Mouse (Mus musculus): Measurements from ENCODE around the gene Gcnt2. TPM values are rescaled to one million over a fixed set of nuclear protein-coding genes. Genes with fewer than 3 reads are reported as not detected.
"Not testable (repeated sequence)": the region's sequence is repeated elsewhere in the genome, so short reads cannot be mapped to it uniquely, and the experiment has no call there.

Gcnt2 gene
- polyA plus RNA-seq, 1 experiment, result 18.2 TPM

GRCm38 (mm10) chr13:40877589-40877988 is 18.0 kb downstream of the Gcnt2 start:
- Histone ChIP-seq H3K4me1 (ENCODE audit: control insufficient read depth, insufficient read depth, low read length) (peaks cover 2% of the 10 kb centered on the region; the same call in 1 of the 2 replicates), H3K27ac (ENCODE audit: control insufficient read depth, insufficient read depth, low read depth, low read length, poor library complexity) (no peak overlapping the region), H3K4me3 (replicated peaks; ENCODE audit: control insufficient read depth, low read depth, low read length) (no peak overlapping the region)
- no peak for TF ChIP-seq CTCF (IDR thresholded peaks at IDR 0.05; ENCODE audit: control insufficient read depth, insufficient read depth, low read length)
- no peak for TF ChIP-seq POLR2A (IDR thresholded peaks at IDR 0.05; ENCODE audit: borderline replicate concordance, control insufficient read depth, low read depth, low read length)
- 33% methylated on average over 4 of the region's 4 CpGs for WGBS

GRCm38 (mm10) chr13:40880557-40880956 is 21.0 kb downstream of the Gcnt2 start:
- WGBS, result 77% methylated on average over 8 of the region's 8 CpGs
- no peak for TF ChIP-seq POLR2A (IDR thresholded peaks at IDR 0.05; ENCODE audit: borderline replicate concordance, control insufficient read depth, low read depth, low read length)
- Histone ChIP-seq H3K27ac (ENCODE audit: control insufficient read depth, insufficient read depth, low read depth, low read length, poor library complexity) (no peak overlapping the region), H3K4me3 (replicated peaks; ENCODE audit: control insufficient read depth, low read depth, low read length) (no peak overlapping the region), H3K4me1 (ENCODE audit: control insufficient read depth, insufficient read depth, low read length) (peaks cover 2% of the 10 kb centered on the region; the same call in 1 of the 2 replicates)

- TF ChIP-seq POLR2A (IDR thresholded peaks at IDR 0.05; ENCODE audit: borderline replicate concordance, control insufficient read depth, low read depth, low read length) (no peak), CTCF (IDR thresholded peaks at IDR 0.05; ENCODE audit: control insufficient read depth, insufficient read depth, low read length) (no peak)
- WGBS, result 79% methylated on average over 5 of the region's 5 CpGs
- no peak overlapping the region for H3K4me3 ChIP-seq (replicated peaks; ENCODE audit: control insufficient read depth, low read depth, low read length)
- H3K27ac ChIP-seq (ENCODE audit: control insufficient read depth, insufficient read depth, low read depth, low read length, poor library complexity), result no peak overlapping the region
- peaks cover 2% of the 10 kb centered on the region; the same call in 1 of the 2 replicates for H3K4me1 ChIP-seq (ENCODE audit: control insufficient read depth, insufficient read depth, low read length)
Observed at GRCm38 (mm10) chr13:40882606-40883005, 23.1 kb downstream of the Gcnt2 start.

- Histone ChIP-seq H3K27ac (ENCODE audit: control insufficient read depth, insufficient read depth, low read depth, low read length, poor library complexity) (no peak overlapping the region), H3K4me1 (ENCODE audit: control insufficient read depth, insufficient read depth, low read length) (no peaks in the 10 kb centered on the region; the same call in 1 of the 2 replicates), H3K4me3 (replicated peaks; ENCODE audit: control insufficient read depth, low read depth, low read length) (no peak overlapping the region)
- WGBS, result 28% methylated on average over 9 of the region's 9 CpGs
- TF ChIP-seq POLR2A (IDR thresholded peaks at IDR 0.05; ENCODE audit: borderline replicate concordance, control insufficient read depth, low read depth, low read length) (no peak), CTCF (IDR thresholded peaks at IDR 0.05; ENCODE audit: control insufficient read depth, insufficient read depth, low read length) (no peak)
Observed at GRCm38 (mm10) chr13:40883903-40884302, 24.3 kb downstream of the Gcnt2 start.

GRCm38 (mm10) chr13:40884878-40885277 is 25.3 kb downstream of the Gcnt2 start:
- TF ChIP-seq POLR2A (IDR thresholded peaks at IDR 0.05; ENCODE audit: borderline replicate concordance, control insufficient read depth, low read depth, low read length) (no peak), CTCF (IDR thresholded peaks at IDR 0.05; ENCODE audit: control insufficient read depth, insufficient read depth, low read length) (no peak)
- WGBS, result 78% methylated on average over 5 of the region's 5 CpGs
- Histone ChIP-seq H3K27ac (ENCODE audit: control insufficient read depth, insufficient read depth, low read depth, low read length, poor library complexity) (no peak overlapping the region), H3K4me1 (ENCODE audit: control insufficient read depth, insufficient read depth, low read length) (no peaks in the 10 kb centered on the region; the same call in 1 of the 2 replicates), H3K4me3 (replicated peaks; ENCODE audit: control insufficient read depth, low read depth, low read length) (no peak overlapping the region)

GRCm38 (mm10) chr13:40885935-40886642 is 26.5 kb downstream of the Gcnt2 start:
- WGBS, result 10% methylated on average over 10 of the region's 10 CpGs
- H3K4me3 ChIP-seq (replicated peaks; ENCODE audit: control insufficient read depth, low read depth, low read length), result peak overlapping the region; percentile 17
- H3K27ac ChIP-seq (ENCODE audit: control insufficient read depth, insufficient read depth, low read depth, low read length, poor library complexity), result peak overlapping the region; percentile 78
- H3K4me1 ChIP-seq (ENCODE audit: control insufficient read depth, insufficient read depth, low read length), result no peaks in the 10 kb centered on the region; the same call in 1 of the 2 replicates
- TF ChIP-seq CTCF (IDR thresholded peaks at IDR 0.05; ENCODE audit: control insufficient read depth, insufficient read depth, low read length), result no peak
- no peak for TF ChIP-seq POLR2A (IDR thresholded peaks at IDR 0.05; ENCODE audit: borderline replicate concordance, control insufficient read depth, low read depth, low read length)

GRCm38 (mm10) chr13:40886643-40887381 is 27.3 kb downstream of the Gcnt2 start:
- Histone ChIP-seq H3K27ac (ENCODE audit: control insufficient read depth, insufficient read depth, low read depth, low read length, poor library complexity) (peak overlapping the region; percentile 78), H3K4me3 (replicated peaks; ENCODE audit: control insufficient read depth, low read depth, low read length) (peak overlapping the region; percentile 74), H3K4me1 (ENCODE audit: control insufficient read depth, insufficient read depth, low read length) (no peaks in the 10 kb centered on the region; the same call in 1 of the 2 replicates)
- WGBS, result 2% methylated on average over 22 of the region's 22 CpGs
- TF ChIP-seq POLR2A (IDR thresholded peaks at IDR 0.05; ENCODE audit: borderline replicate concordance, control insufficient read depth, low read depth, low read length) (no peak), CTCF (IDR thresholded peaks at IDR 0.05; ENCODE audit: control insufficient read depth, insufficient read depth, low read length) (no peak)

GRCm38 (mm10) chr13:40890595-40890994 is 31.0 kb downstream of the Gcnt2 start:
- H3K4me1 ChIP-seq (ENCODE audit: control insufficient read depth, insufficient read depth, low read length), result no peaks in the 10 kb centered on the region; the same call in 1 of the 2 replicates
- TF ChIP-seq CTCF (IDR thresholded peaks at IDR 0.05; ENCODE audit: control insufficient read depth, insufficient read depth, low read length) (no peak), POLR2A (IDR thresholded peaks at IDR 0.05; ENCODE audit: borderline replicate concordance, control insufficient read depth, low read depth, low read length) (no peak)
- WGBS, result 32% methylated on average over 5 of the region's 5 CpGs
- H3K4me3 ChIP-seq (replicated peaks; ENCODE audit: control insufficient read depth, low read depth, low read length), result no peak overlapping the region
- no peak overlapping the region for H3K27ac ChIP-seq (ENCODE audit: control insufficient read depth, insufficient read depth, low read depth, low read length, poor library complexity)

GRCm38 (mm10) chr13:40891369-40891768 is 31.8 kb downstream of the Gcnt2 start:
- 35% methylated on average over 1 of the region's 1 CpGs for WGBS
- not testable (repeated sequence) for H3K27ac ChIP-seq (ENCODE audit: control insufficient read depth, insufficient read depth, low read depth, low read length, poor library complexity); H3K4me3 ChIP-seq (replicated peaks; ENCODE audit: control insufficient read depth, low read depth, low read length); H3K4me1 ChIP-seq (ENCODE audit: control insufficient read depth, insufficient read depth, low read length)

All from bone marrow, adult 2 months (tissue).